Mouse (Mus musculus): ENCODE data around the gene Pde6h. TPM values are rescaled to one million over a fixed set of nuclear protein-coding genes. Genes with fewer than 3 reads are reported as not detected.

Pde6h gene
- polyA plus RNA-seq, 1 experiment: 0.11 TPM

DNA sequence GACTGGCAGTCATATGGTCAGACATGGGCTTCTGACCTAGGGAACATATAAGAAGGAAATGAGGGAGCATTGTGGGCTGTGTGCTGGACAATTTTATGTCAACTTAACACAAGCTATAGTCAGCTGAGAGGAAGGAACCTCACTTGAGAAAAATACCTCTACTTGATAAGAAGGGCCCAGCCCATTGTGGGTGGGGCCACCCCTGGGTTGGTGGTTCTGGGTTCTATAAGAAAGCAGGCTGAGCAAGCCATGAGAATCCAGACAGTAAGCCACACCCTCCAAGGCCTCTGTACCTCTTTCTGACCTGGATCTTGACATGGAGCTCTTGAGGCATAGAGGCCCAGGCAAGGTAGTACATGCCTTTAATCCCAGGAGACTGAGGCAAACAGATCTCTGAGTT is 19.8 kb downstream of the Pde6h start:
- Histone ChIP-seq H3K27ac (ENCODE audit: insufficient read depth, low read length) (no peak overlapping the region), H3K27me3 (ENCODE audit: control insufficient read depth, insufficient read depth, low read length) (no peaks in the 10 kb centered on the region), H3K4me1 (ENCODE audit: control insufficient read depth, insufficient read depth, low read length) (no peaks in the 10 kb centered on the region), H3K4me3 (replicated peaks; ENCODE audit: insufficient read depth, low read depth, low read length) (no peak overlapping the region)
- DNase-seq: no peak
- TF ChIP-seq CTCF (IDR thresholded peaks at IDR 0.05; ENCODE audit: borderline replicate concordance, insufficient read depth, low read depth, low read length) (no peak), POLR2A (IDR thresholded peaks at IDR 0.05; ENCODE audit: borderline replicate concordance, insufficient read depth, low read length) (no peak)

DNA sequence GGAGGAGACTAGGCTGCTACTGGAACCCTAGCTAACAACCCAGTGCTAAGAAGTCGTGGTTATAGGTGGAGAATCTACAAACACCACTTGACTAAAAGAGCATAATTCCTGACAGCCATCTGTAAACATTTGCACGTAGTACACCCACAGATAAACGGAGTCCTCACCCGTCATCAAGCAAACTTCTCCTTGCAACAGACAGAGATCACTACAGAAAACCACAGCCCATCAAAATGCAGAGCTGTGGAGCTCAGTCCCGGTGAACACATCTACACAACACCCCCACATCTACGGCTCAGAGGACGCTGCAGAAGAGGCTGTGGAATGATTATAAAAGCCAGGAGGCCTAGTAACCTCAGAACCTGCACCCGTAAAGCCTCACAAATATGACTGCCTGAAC is 20.9 kb downstream of the Pde6h start:
- Histone ChIP-seq H3K27ac (ENCODE audit: insufficient read depth, low read length) (no peak overlapping the region), H3K4me1 (ENCODE audit: control insufficient read depth, insufficient read depth, low read length) (no peaks in the 10 kb centered on the region), H3K27me3 (ENCODE audit: control insufficient read depth, insufficient read depth, low read length) (no peaks in the 10 kb centered on the region), H3K4me3 (replicated peaks; ENCODE audit: insufficient read depth, low read depth, low read length) (no peak overlapping the region)
- WGBS: 91% methylated on average over 8 of the region's 8 CpGs
- no peak for DNase-seq
- TF ChIP-seq CTCF (IDR thresholded peaks at IDR 0.05; ENCODE audit: borderline replicate concordance, insufficient read depth, low read depth, low read length) (no peak), POLR2A (IDR thresholded peaks at IDR 0.05; ENCODE audit: borderline replicate concordance, insufficient read depth, low read length) (no peak)

DNA sequence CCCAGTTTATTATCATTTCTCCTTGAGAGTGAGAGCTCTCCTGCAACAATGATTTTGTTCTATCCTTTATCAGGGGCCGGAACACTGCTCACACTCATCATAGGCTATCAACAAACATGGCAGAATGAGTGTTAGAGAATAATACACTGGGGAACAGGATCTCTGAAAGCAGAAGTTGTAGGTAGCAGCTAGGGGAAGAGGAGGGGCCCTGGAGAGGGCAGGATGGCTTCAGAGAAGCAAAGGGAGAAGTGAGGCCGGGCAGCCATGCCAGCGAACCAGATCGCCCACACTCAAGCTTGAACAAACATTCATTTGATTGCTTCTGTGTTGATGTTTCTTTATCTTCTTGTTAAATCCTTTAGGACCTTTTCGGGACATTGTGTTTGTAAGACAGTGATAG is 22.6 kb downstream of the Pde6h start:
- Histone ChIP-seq H3K27ac (ENCODE audit: insufficient read depth, low read length) (no peak overlapping the region), H3K4me3 (replicated peaks; ENCODE audit: insufficient read depth, low read depth, low read length) (no peak overlapping the region), H3K27me3 (ENCODE audit: control insufficient read depth, insufficient read depth, low read length) (no peaks in the 10 kb centered on the region), H3K4me1 (ENCODE audit: control insufficient read depth, insufficient read depth, low read length) (no peaks in the 10 kb centered on the region)
- WGBS: 90% methylated on average over 5 of the region's 5 CpGs
- no peak for DNase-seq
- TF ChIP-seq CTCF (IDR thresholded peaks at IDR 0.05; ENCODE audit: borderline replicate concordance, insufficient read depth, low read depth, low read length): no peak
- TF ChIP-seq POLR2A (IDR thresholded peaks at IDR 0.05; ENCODE audit: borderline replicate concordance, insufficient read depth, low read length): no peak

DNA sequence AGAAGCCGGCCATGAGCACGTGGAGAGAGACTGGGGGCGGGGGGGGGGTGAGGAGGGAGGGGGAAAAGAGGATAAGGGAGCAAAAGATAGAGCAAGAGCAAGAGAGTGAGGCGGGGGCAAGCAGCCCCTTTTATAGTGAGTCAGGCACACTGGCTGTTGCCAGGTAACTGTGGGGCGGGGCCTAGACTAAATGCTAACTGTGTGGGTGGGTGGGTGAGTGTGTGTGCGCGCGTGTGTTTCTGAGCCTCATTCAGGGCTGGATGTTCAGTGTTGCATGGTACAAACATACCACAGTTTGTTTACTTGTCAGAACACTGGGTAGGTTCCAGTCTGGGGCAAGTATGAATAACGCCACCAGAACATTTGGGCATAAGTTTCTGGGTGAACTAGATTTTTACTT is 23.3 kb downstream of the Pde6h start:
- TF ChIP-seq CTCF (IDR thresholded peaks at IDR 0.05; ENCODE audit: borderline replicate concordance, insufficient read depth, low read depth, low read length): no peak
- TF ChIP-seq POLR2A (IDR thresholded peaks at IDR 0.05; ENCODE audit: borderline replicate concordance, insufficient read depth, low read length): no peak
- no peak for DNase-seq
- 35% methylated on average over 9 of the region's 9 CpGs for WGBS
- no peaks in the 10 kb centered on the region for H3K27me3 ChIP-seq (ENCODE audit: control insufficient read depth, insufficient read depth, low read length)
- no peak overlapping the region for H3K27ac ChIP-seq (ENCODE audit: insufficient read depth, low read length)
- no peaks in the 10 kb centered on the region for H3K4me1 ChIP-seq (ENCODE audit: control insufficient read depth, insufficient read depth, low read length)
- no peak overlapping the region for H3K4me3 ChIP-seq (replicated peaks; ENCODE audit: insufficient read depth, low read depth, low read length)

DNA sequence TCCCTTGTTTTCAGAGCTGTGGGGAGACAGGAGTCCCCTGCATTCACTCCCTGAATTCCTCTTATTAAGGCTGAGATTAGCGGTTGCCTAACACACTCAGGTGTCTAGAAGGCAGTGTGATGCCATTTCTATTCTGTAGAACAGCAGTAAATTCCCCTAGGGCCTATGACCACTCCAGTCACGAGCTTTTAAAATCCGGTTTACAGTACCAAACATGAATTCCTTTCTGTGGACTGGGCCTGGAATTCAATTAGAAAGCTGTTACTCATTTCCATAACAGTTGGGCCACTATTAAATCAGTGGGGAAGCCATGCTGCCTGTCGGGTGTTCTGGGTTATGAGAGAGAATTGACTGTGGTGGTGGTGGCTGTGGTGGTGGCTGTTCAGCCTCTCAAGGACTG is 24.1 kb downstream of the Pde6h start:
- DNase-seq: no peak
- TF ChIP-seq CTCF (IDR thresholded peaks at IDR 0.05; ENCODE audit: borderline replicate concordance, insufficient read depth, low read depth, low read length) (no peak), POLR2A (IDR thresholded peaks at IDR 0.05; ENCODE audit: borderline replicate concordance, insufficient read depth, low read length) (no peak)
- no peak overlapping the region for H3K4me3 ChIP-seq (replicated peaks; ENCODE audit: insufficient read depth, low read depth, low read length)
- H3K27ac ChIP-seq (ENCODE audit: insufficient read depth, low read length): no peak overlapping the region
- H3K27me3 ChIP-seq (ENCODE audit: control insufficient read depth, insufficient read depth, low read length): no peaks in the 10 kb centered on the region
- 38% methylated on average over 4 of the region's 4 CpGs for WGBS
- H3K4me1 ChIP-seq (ENCODE audit: control insufficient read depth, insufficient read depth, low read length): no peaks in the 10 kb centered on the region

DNA sequence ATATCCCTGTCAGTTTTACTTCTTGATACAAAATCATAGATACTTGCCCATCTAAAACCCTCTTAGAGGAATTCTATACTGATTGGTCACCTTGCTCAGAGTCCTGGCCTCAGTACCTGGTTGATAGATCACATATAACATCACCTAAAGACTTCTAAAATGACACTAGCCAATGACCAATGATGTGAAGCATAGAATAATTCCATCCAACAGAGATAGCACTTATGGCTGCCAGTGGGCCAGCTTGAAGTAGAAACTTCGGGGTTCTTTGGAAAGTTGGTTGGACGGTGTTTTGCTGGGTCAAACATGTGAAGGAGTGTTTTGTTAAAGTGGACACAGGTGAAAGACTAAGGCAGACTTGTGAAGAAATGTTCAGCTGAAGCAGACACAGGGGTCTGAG is 26.5 kb downstream of the Pde6h start:
- 87% methylated on average over 2 of the region's 2 CpGs for whole genome bisulfite sequencing
- no peak overlapping the region for H3K4me3 ChIP-seq (replicated peaks; ENCODE audit: insufficient read depth, low read depth, low read length)
- no peak for DNase-seq
- H3K27ac ChIP-seq (ENCODE audit: insufficient read depth, low read length): no peak overlapping the region
- TF ChIP-seq POLR2A (IDR thresholded peaks at IDR 0.05; ENCODE audit: borderline replicate concordance, insufficient read depth, low read length): no peak
- TF ChIP-seq CTCF (IDR thresholded peaks at IDR 0.05; ENCODE audit: borderline replicate concordance, insufficient read depth, low read depth, low read length): no peak
- H3K4me1 ChIP-seq (ENCODE audit: control insufficient read depth, insufficient read depth, low read length): no peaks in the 10 kb centered on the region
- H3K27me3 ChIP-seq (ENCODE audit: control insufficient read depth, insufficient read depth, low read length): no peaks in the 10 kb centered on the region

DNA sequence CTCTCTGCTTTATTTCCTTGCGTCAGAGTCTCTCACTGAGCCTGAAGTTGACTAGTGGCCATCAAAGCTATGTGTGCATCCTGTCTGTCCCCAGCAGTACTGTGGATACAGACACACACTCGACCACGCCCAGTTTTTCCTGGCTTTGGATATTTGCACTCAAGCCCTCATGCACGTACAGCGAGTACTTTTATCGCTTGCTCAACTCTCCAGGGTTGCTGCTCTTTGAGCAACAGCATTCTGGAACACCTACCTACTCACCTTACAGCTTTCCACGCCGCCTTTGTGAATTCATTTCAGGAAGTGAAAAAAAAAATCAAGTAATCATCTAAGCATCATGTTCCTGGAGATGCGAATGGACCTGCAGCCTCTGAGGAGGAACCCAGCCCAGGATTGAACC is 29.3 kb downstream of the Pde6h start:
- no peak overlapping the region for H3K27ac ChIP-seq (ENCODE audit: insufficient read depth, low read length)
- WGBS: 94% methylated on average over 9 of the region's 9 CpGs
- no peak for TF ChIP-seq POLR2A (IDR thresholded peaks at IDR 0.05; ENCODE audit: borderline replicate concordance, insufficient read depth, low read length)
- no peak for TF ChIP-seq CTCF (IDR thresholded peaks at IDR 0.05; ENCODE audit: borderline replicate concordance, insufficient read depth, low read depth, low read length)
- no peaks in the 10 kb centered on the region for H3K27me3 ChIP-seq (ENCODE audit: control insufficient read depth, insufficient read depth, low read length)
- H3K4me3 ChIP-seq (replicated peaks; ENCODE audit: insufficient read depth, low read depth, low read length): no peak overlapping the region
- DNase-seq: no peak
- no peaks in the 10 kb centered on the region for H3K4me1 ChIP-seq (ENCODE audit: control insufficient read depth, insufficient read depth, low read length)

DNA sequence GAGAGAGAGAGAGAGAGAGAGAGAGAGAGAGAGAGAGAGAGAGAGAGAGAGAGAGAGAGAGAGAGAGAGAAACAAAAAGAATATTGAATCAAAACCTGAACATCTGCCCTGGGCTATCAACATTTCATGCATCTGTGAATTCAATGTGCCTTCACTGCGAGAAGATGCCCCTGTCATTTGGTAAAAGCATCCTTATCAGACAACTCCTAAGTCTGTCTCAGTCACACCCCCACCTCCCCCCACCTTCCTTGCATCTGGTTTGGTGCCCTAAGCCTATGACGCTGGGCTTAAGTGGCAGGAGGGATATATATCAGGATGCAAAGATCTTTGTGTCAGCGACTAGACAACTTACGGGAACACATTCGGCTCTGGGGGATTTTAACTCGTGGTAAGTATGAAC is 30.6 kb downstream of the Pde6h start:
- Histone ChIP-seq H3K4me1 (ENCODE audit: control insufficient read depth, insufficient read depth, low read length) (no peaks in the 10 kb centered on the region), H3K27ac (ENCODE audit: insufficient read depth, low read length) (no peak overlapping the region), H3K27me3 (ENCODE audit: control insufficient read depth, insufficient read depth, low read length) (no peaks in the 10 kb centered on the region), H3K4me3 (replicated peaks; ENCODE audit: insufficient read depth, low read depth, low read length) (no peak overlapping the region)
- 87% methylated on average over 6 of the region's 6 CpGs for WGBS
- TF ChIP-seq CTCF (IDR thresholded peaks at IDR 0.05; ENCODE audit: borderline replicate concordance, insufficient read depth, low read depth, low read length): no peak
- no peak for TF ChIP-seq POLR2A (IDR thresholded peaks at IDR 0.05; ENCODE audit: borderline replicate concordance, insufficient read depth, low read length)
- DNase-seq: no peak

Data from cerebellum, adult 2 months (tissue).